Mouse (Mus musculus): ENCODE measurements at regions not wholly inside any gene's neighbourhood (a gene's known extent, or its start where the extent isn't known, plus 50 kb on each side); places are given as distances from the start of the nearest gene placed in this dataset.

DNA sequence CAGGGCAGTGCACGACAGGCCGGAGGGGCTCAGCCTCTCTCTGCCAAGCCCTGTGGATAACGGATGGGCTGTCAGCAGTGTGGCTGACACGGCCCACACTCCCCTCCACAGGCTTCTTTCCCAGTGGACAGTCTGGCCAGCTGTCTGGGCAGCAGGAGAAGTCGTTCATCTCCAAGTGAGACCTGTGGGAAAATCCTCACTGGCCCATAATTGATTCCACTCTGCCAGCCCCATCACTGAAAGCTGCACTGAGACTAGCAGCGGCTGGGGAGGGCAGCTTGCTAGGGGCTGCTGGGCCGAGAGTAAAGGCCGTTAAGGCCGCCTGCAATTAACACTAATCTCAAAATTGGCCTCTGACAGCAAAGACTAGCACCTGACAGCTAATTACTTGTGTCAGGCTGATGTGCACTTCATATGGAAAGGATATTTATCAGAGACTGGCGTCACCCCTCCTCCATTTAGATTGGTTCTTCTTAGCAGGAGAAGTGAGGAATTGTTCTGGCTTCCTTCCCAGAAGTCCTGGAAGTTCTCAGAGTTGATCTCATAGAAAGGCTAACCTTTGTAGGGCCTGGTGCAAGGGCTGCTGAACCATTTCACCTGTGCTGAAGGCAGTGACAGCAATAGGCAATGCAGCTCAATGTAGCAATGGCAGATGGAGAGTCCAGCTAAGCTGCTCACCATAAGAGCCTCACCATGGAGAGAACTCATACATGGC is 873.5 kb downstream of the Zfp704 start:
- TF ChIP-seq EP300 (IDR thresholded peaks at IDR 0.05; ENCODE audit: low read depth): no peak
- TF ChIP-seq CTCF (IDR thresholded peaks at IDR 0.05; ENCODE audit: low read depth): no peak
- H3K36me3 ChIP-seq (replicated peaks; ENCODE audit: control insufficient read depth, insufficient read depth, low read length): no peaks in the 10 kb centered on the region
- H3K9ac ChIP-seq (replicated peaks; ENCODE audit: low read depth, low read length): no peak overlapping the region
- H3K27me3 ChIP-seq (ENCODE audit: control insufficient read depth, insufficient read depth, low read length): no peaks in the 10 kb centered on the region
- H3K4me2 ChIP-seq (ENCODE audit: low read depth, low read length): no peak overlapping the region
- no peak overlapping the region for H3K27ac ChIP-seq (ENCODE audit: low read depth)
- 14% methylated on average over 10 of the region's 10 CpGs for WGBS
- DNase-seq (ENCODE audit: low spot score) (no peak), ATAC-seq (ENCODE audit: insufficient read depth, low read depth) (no peak)
- no peaks in the 10 kb centered on the region for H3K9me3 ChIP-seq (replicated peaks; ENCODE audit: control insufficient read depth, low read length)
- H3K4me3 ChIP-seq (ENCODE audit: low read depth, low read length): no peak overlapping the region
- H3K4me1 ChIP-seq (ENCODE audit: control insufficient read depth, insufficient read depth): peaks cover 12% of the 10 kb centered on the region; the same call in 1 of the 2 replicates

- Histone ChIP-seq H3K36me3 (replicated peaks; ENCODE audit: control insufficient read depth, insufficient read depth, low read length) (no peaks in the 10 kb centered on the region), H3K4me1 (ENCODE audit: control insufficient read depth, insufficient read depth) (peaks cover 12% of the 10 kb centered on the region; the same call in 1 of the 2 replicates), H3K4me2 (ENCODE audit: low read depth, low read length) (no peak overlapping the region), H3K4me3 (ENCODE audit: low read depth, low read length) (no peak overlapping the region), H3K9me3 (replicated peaks; ENCODE audit: control insufficient read depth, low read length) (no peaks in the 10 kb centered on the region), H3K9ac (replicated peaks; ENCODE audit: low read depth, low read length) (no peak overlapping the region), H3K27ac (ENCODE audit: low read depth) (no peak overlapping the region), H3K27me3 (ENCODE audit: control insufficient read depth, insufficient read depth, low read length) (no peaks in the 10 kb centered on the region)
- 46% methylated on average over 3 of the region's 3 CpGs for WGBS
- TF ChIP-seq EP300 (IDR thresholded peaks at IDR 0.05; ENCODE audit: low read depth) (no peak), CTCF (IDR thresholded peaks at IDR 0.05; ENCODE audit: low read depth) (no peak)
- ATAC-seq (ENCODE audit: insufficient read depth, low read depth): no peak
- DNase-seq (ENCODE audit: low spot score): no peak
These were observed 875.8 kb downstream of the Zfp704 start for GRCm38 (mm10) chr3:8734096-8734495.

- WGBS: 58% methylated on average over 6 of the region's 6 CpGs
- Histone ChIP-seq H3K27ac (ENCODE audit: low read depth) (no peak overlapping the region), H3K27me3 (ENCODE audit: control insufficient read depth, insufficient read depth, low read length) (no peaks in the 10 kb centered on the region), H3K36me3 (replicated peaks; ENCODE audit: control insufficient read depth, insufficient read depth, low read length) (no peaks in the 10 kb centered on the region), H3K4me1 (ENCODE audit: control insufficient read depth, insufficient read depth) (peaks cover 7% of the 10 kb centered on the region; the same call in 1 of the 2 replicates), H3K4me2 (ENCODE audit: low read depth, low read length) (no peak overlapping the region), H3K9me3 (replicated peaks; ENCODE audit: control insufficient read depth, low read length) (no peaks in the 10 kb centered on the region), H3K9ac (replicated peaks; ENCODE audit: low read depth, low read length) (no peak overlapping the region), H3K4me3 (ENCODE audit: low read depth, low read length) (no peak overlapping the region)
- DNase-seq (ENCODE audit: low spot score) (no peak), ATAC-seq (ENCODE audit: insufficient read depth, low read depth) (no peak)
- no peak for TF ChIP-seq CTCF (IDR thresholded peaks at IDR 0.05; ENCODE audit: low read depth)
- TF ChIP-seq EP300 (IDR thresholded peaks at IDR 0.05; ENCODE audit: low read depth): no peak
These were observed 878.5 kb downstream of the Zfp704 start for GRCm38 (mm10) chr3:8731398-8731797.

DNA sequence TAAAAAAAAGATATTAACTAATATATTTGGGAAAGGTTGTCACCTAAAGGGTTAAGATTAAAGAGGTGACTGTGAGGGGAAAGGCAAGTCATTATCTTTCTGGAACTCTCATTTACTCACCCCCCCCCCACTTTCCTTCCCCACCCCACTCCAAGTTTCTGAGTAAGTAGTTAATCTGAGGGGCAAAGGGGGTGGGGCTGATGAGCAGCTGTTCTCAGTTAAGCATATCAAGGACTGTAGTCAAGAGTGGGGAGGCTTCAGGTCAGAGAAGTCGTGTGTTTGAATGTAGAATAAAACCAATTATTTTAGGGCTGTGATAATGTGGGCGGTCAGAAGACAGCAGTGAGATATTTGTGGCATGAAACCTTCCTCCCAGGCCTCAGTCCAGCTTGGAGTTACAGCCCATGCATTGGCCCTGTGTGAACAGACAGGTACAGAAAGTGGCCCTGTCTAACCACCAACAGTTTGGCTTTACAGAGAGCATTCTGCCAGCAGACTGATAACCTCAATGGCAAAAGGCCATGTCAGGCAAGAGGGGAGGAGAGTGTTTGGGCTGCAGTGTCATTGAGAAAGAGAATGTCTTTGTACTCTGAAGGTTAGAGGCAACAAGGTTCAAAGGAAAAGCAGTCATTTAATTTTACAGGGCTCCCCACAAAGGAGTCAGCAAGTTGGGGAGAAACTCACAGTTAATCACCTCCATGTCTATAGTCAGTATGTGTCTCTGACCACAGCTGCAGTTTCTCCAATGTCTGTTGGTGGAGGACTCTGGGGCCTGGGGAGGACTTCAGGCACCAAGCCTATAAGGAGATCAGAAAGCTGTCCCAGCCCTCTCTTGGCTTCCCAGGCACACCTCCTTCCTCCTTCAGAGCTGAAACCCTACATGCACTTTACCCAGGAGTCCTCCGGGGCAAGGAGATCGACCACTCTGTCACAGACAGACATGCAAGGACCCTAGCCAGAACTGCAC is 888.0 kb downstream of the Zfp704 start:
- peaks cover 23% of the 10 kb centered on the region for H3K4me1 ChIP-seq (ENCODE audit: control insufficient read depth, insufficient read depth)
- H3K27ac ChIP-seq (ENCODE audit: low read depth): no peak overlapping the region
- WGBS: 45% methylated on average over 4 of the region's 4 CpGs
- no peaks in the 10 kb centered on the region for H3K36me3 ChIP-seq (replicated peaks; ENCODE audit: control insufficient read depth, insufficient read depth, low read length)
- TF ChIP-seq CTCF (IDR thresholded peaks at IDR 0.05; ENCODE audit: low read depth): no peak
- no peak for TF ChIP-seq EP300 (IDR thresholded peaks at IDR 0.05; ENCODE audit: low read depth)
- no peak overlapping the region for H3K4me3 ChIP-seq (ENCODE audit: low read depth, low read length)
- H3K27me3 ChIP-seq (ENCODE audit: control insufficient read depth, insufficient read depth, low read length): no peaks in the 10 kb centered on the region
- H3K9ac ChIP-seq (replicated peaks; ENCODE audit: low read depth, low read length): no peak overlapping the region
- no peaks in the 10 kb centered on the region for H3K9me3 ChIP-seq (replicated peaks; ENCODE audit: control insufficient read depth, low read length)
- no peak for DNase-seq (ENCODE audit: low spot score)
- H3K4me2 ChIP-seq (ENCODE audit: low read depth, low read length): no peak overlapping the region
- ATAC-seq (ENCODE audit: insufficient read depth, low read depth): no peak

DNA sequence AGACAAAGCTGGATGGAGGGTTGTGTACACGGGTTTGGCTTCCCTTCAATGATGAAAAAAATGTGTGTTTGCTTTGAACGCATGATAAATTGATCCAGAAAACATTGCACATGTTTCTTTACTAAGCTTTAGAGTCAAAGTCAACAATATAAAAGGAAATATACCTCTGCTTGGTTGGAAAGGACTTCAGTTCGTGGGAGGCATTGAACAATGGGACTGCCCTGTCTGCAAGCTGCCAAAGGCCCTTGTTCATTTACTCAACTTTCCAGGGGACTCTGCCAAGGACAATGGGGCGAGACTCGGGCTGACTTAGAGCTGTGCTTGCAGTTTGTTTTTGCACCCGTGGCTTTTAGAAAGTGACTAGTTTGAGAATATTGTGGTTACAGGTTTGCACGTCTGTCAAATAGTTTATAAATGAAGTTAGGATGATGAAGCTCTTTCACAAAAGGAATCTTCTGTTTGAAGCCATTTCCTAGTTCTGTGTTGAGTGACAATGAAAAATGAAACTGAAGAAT is 889.2 kb downstream of the Zfp704 start:
- DNase-seq (ENCODE audit: low spot score): no peak
- Histone ChIP-seq H3K4me1 (ENCODE audit: control insufficient read depth, insufficient read depth) (peaks cover 23% of the 10 kb centered on the region), H3K27ac (ENCODE audit: low read depth) (no peak overlapping the region), H3K4me2 (ENCODE audit: low read depth, low read length) (no peak overlapping the region), H3K27me3 (ENCODE audit: control insufficient read depth, insufficient read depth, low read length) (no peaks in the 10 kb centered on the region), H3K4me3 (ENCODE audit: low read depth, low read length) (no peak overlapping the region), H3K36me3 (replicated peaks; ENCODE audit: control insufficient read depth, insufficient read depth, low read length) (no peaks in the 10 kb centered on the region), H3K9me3 (replicated peaks; ENCODE audit: control insufficient read depth, low read length) (no peaks in the 10 kb centered on the region), H3K9ac (replicated peaks; ENCODE audit: low read depth, low read length) (no peak overlapping the region)
- WGBS: 68% methylated on average over 7 of the region's 7 CpGs
- TF ChIP-seq CTCF (IDR thresholded peaks at IDR 0.05; ENCODE audit: low read depth) (no peak), EP300 (IDR thresholded peaks at IDR 0.05; ENCODE audit: low read depth) (no peak)
- ATAC-seq (ENCODE audit: insufficient read depth, low read depth): no peak

All from heart, postnatal 0 days (tissue).